Comparison of ENCODE assay signal across 8 mouse cellular contexts in genomic region chr11:35769188-35769745, GRCm38 (mm10). TPM values are rescaled to one million over a fixed set of nuclear protein-coding genes. Genes with fewer than 3 reads are reported as not detected.
DNase-seq lines count a peak whose midpoint lies in the region; ATAC-seq and TF ChIP-seq lines count a peak whose summit lies in the region.

Gene Pank3, plus strand, starts transcription at chr11:35769484.

- H3K9me3 ChIP-seq in CH12.LX (replicated peaks; ENCODE audit: low read length), result no peaks in the 10 kb centered on the region
- no peaks in the 10 kb centered on the region for H3K9me3 ChIP-seq in forebrain, embryonic 11.5 days (ENCODE audit: control insufficient read depth, low read length)
- H3K9me3 ChIP-seq in heart, embryonic 16.5 days (replicated peaks; ENCODE audit: control insufficient read depth, low read length), result no peaks in the 10 kb centered on the region
- H3K9me3 ChIP-seq in liver, embryonic 15.5 days (replicated peaks), result no peaks in the 10 kb centered on the region
- H3K9me3 ChIP-seq in neural tube, embryonic 12.5 days, result no peaks in the 10 kb centered on the region

- DNase-seq in CH12.LX (ENCODE audit: extremely low read depth), result peak; percentile 100
- peak; percentile 92 for DNase-seq in c-Kit-positive CD71-positive TER-119-negative erythroid progenitor cells, embryonic 14.5 days (ENCODE audit: low read depth)
- DNase-seq in forebrain, embryonic 11.5 days (ENCODE audit: low spot score), result peak; percentile 98
- peak; percentile 97 to 99 for DNase-seq in kidney, postnatal 36 days
- DNase-seq in telencephalon, adult 2 months (ENCODE audit: low read depth, low spot score), result peak; percentile 99

- peak within 1 kb of the TSS; percentile 75 for H3K27ac ChIP-seq in CH12.LX (ENCODE audit: insufficient read depth, low read depth)
- peak within 1 kb of the TSS; percentile 89 for H3K27ac ChIP-seq in forebrain, embryonic 11.5 days (ENCODE audit: low read depth, low read length)
- H3K27ac ChIP-seq in heart, embryonic 16.5 days (ENCODE audit: low read length), result peak within 1 kb of the TSS; percentile 85
- H3K27ac ChIP-seq in liver, embryonic 15.5 days (replicated peaks), result peak within 1 kb of the TSS; percentile 86
- H3K27ac ChIP-seq in neural tube, embryonic 12.5 days, result peak within 1 kb of the TSS; percentile 87

- H3K4me3 ChIP-seq in CH12.LX (replicated peaks in 1 of 3; ENCODE audit: low read depth in 2 of 3, low read length in 2 of 3, poor library complexity in 1 of 3), result peak within 1 kb of the TSS; percentile 68 to 100 (median 90)
- H3K4me3 ChIP-seq in forebrain, embryonic 11.5 days (ENCODE audit: low read depth, low read length), result peak within 1 kb of the TSS; percentile 67
- peak within 1 kb of the TSS; percentile 69 for H3K4me3 ChIP-seq in heart, embryonic 16.5 days (ENCODE audit: low read length)
- H3K4me3 ChIP-seq in liver, embryonic 15.5 days (replicated peaks), result peak within 1 kb of the TSS; percentile 84
- H3K4me3 ChIP-seq in neural tube, embryonic 12.5 days, result peak within 1 kb of the TSS; percentile 92

- H3K79me2 ChIP-seq in CH12.LX (replicated peaks; ENCODE audit: control insufficient read depth, extremely low read depth, insufficient read depth, poor library complexity, severe bottlenecking), result peaks cover 42% of the 10 kb centered on the region

- in situ Hi-C loops in CH12.LX (cut with MboI; ENCODE audit: low pct_ligation_motif_present, low pct_unique_long_range_greater_than_20kb, low sequenced_read_pairs), result no loop called here

- no peak for TF ChIP-seq RAD21 in CH12.LX (IDR thresholded peaks at IDR 0.05; ENCODE audit: low read depth, low read length)

- peak; percentile 91 for TF ChIP-seq POLR2A in CH12.LX (IDR thresholded peaks at IDR 0.05; ENCODE audit: low read depth, low read length)

- H3K4me2 ChIP-seq in CH12.LX (ENCODE audit: insufficient read depth, low read depth, poor library complexity, severe bottlenecking), result peak within 1 kb of the TSS; percentile 100; the same call in 1 of the 2 replicates
- peak within 1 kb of the TSS; percentile 88 for H3K4me2 ChIP-seq in forebrain, embryonic 11.5 days (ENCODE audit: low read depth, low read length, severe bottlenecking)
- peak within 1 kb of the TSS; percentile 77 for H3K4me2 ChIP-seq in heart, embryonic 16.5 days (ENCODE audit: low read depth, low read length)
- peak within 1 kb of the TSS; percentile 92 for H3K4me2 ChIP-seq in liver, embryonic 15.5 days
- peak within 1 kb of the TSS; percentile 61 for H3K4me2 ChIP-seq in neural tube, embryonic 12.5 days (replicated peaks)

- H3K4me1 ChIP-seq in CH12.LX (ENCODE audit: control insufficient read depth in 1 of 2, insufficient read depth in 2 of 2), result peaks cover 3 to 43% of the 10 kb centered on the region in 2 experiments; a peak in 3 of 4 replicates
- H3K4me1 ChIP-seq in forebrain, embryonic 11.5 days (replicated peaks; ENCODE audit: control insufficient read depth, insufficient read depth, low read length), result peaks cover 4% of the 10 kb centered on the region; the same call in 1 of the 2 replicates
- H3K4me1 ChIP-seq in heart, embryonic 16.5 days (ENCODE audit: control insufficient read depth, insufficient read depth, low read length), result peaks cover 13% of the 10 kb centered on the region
- peaks cover 34% of the 10 kb centered on the region for H3K4me1 ChIP-seq in liver, embryonic 15.5 days (replicated peaks)
- H3K4me1 ChIP-seq in neural tube, embryonic 12.5 days, result peaks cover 11% of the 10 kb centered on the region

- TF ChIP-seq CTCF in CH12.LX (conservative IDR thresholded peaks at IDR 0.05 in 1 of 2, IDR thresholded peaks at IDR 0.05 in 1 of 2; ENCODE audit: low read depth in 2 of 2, low read length in 2 of 2), result peak in 1 of 2 experiments; percentile 44; a peak in 2 of 4 replicates

- dilution Hi-C loops in CH12.LX (cut with MboI; ENCODE audit: extremely low pct_ligation_motif_present, extremely low pct_unique_long_range_greater_than_20kb, low sequenced_read_pairs), result no loop called here

- peaks cover 9% of the 10 kb centered on the region for H3K27me3 ChIP-seq in CH12.LX (replicated peaks)
- no peaks in the 10 kb centered on the region for H3K27me3 ChIP-seq in forebrain, embryonic 11.5 days (ENCODE audit: control insufficient read depth, insufficient read depth, low read length)
- H3K27me3 ChIP-seq in heart, embryonic 16.5 days (ENCODE audit: control insufficient read depth, insufficient read depth, low read length), result no peaks in the 10 kb centered on the region
- H3K27me3 ChIP-seq in liver, embryonic 15.5 days, result no peaks in the 10 kb centered on the region
- H3K27me3 ChIP-seq in neural tube, embryonic 12.5 days (replicated peaks), result no peaks in the 10 kb centered on the region

- no peak; the same call in 1 of the 2 replicates for TF ChIP-seq EP300 in CH12.LX (IDR thresholded peaks at IDR 0.05; ENCODE audit: low read length)

- peak; percentile 100 for ATAC-seq in forebrain, embryonic 11.5 days (replicated peaks; ENCODE audit: low FRiP score)
- ATAC-seq in heart, embryonic 16.5 days (replicated peaks; ENCODE audit: extremely low read depth, insufficient read depth, low FRiP score), result peak; percentile 99
- peak; percentile 98 for ATAC-seq in liver, embryonic 15.5 days (ENCODE audit: insufficient read depth)
- peak; percentile 100 for ATAC-seq in neural tube, embryonic 12.5 days (ENCODE audit: low FRiP score, low read depth)

- H3K9ac ChIP-seq in CH12.LX (ENCODE audit: insufficient read depth, low read depth), result peak within 1 kb of the TSS; percentile 93
- peak within 1 kb of the TSS; percentile 99 for H3K9ac ChIP-seq in forebrain, embryonic 11.5 days (ENCODE audit: low read length)
- H3K9ac ChIP-seq in heart, embryonic 16.5 days (ENCODE audit: low read length), result peak within 1 kb of the TSS; percentile 84
- peak within 1 kb of the TSS; percentile 84 for H3K9ac ChIP-seq in liver, embryonic 15.5 days
- H3K9ac ChIP-seq in neural tube, embryonic 12.5 days, result peak within 1 kb of the TSS; percentile 99

- peaks cover 0 to 9% of the 10 kb centered on the region in 2 experiments for H3K36me3 ChIP-seq in CH12.LX (replicated peaks in 1 of 2; ENCODE audit: control insufficient read depth in 1 of 2, insufficient read depth in 1 of 2, low read length in 1 of 2)
- H3K36me3 ChIP-seq in forebrain, embryonic 11.5 days (ENCODE audit: control insufficient read depth, insufficient read depth, low read length), result peaks cover 6% of the 10 kb centered on the region
- no peaks in the 10 kb centered on the region for H3K36me3 ChIP-seq in heart, embryonic 16.5 days (ENCODE audit: control insufficient read depth, insufficient read depth)
- no peaks in the 10 kb centered on the region; the same call in 1 of the 2 replicates for H3K36me3 ChIP-seq in liver, embryonic 15.5 days (replicated peaks)
- no peaks in the 10 kb centered on the region for H3K36me3 ChIP-seq in neural tube, embryonic 12.5 days

- WGBS in forebrain, embryonic 11.5 days, result 0% methylated on average over 50 of the region's 50 CpGs
- under 1% methylated on average over 44 of the region's 50 CpGs for WGBS in heart, embryonic 16.5 days
- under 1% methylated on average over 48 of the region's 50 CpGs for WGBS in liver, embryonic 15.5 days (ENCODE audit: insufficient replicate concordance)
- WGBS in neural tube, embryonic 12.5 days, result under 1% methylated on average over 48 of the region's 50 CpGs

TF ChIP-seq in CH12.LX, 34 proteins besides CTCF, POLR2A, EP300 and RAD21 (continues in another document):
- TF ChIP-seq NRF1 (IDR thresholded peaks at IDR 0.05; ENCODE audit: low read depth, low read length) (peak; percentile 74), POLR2AphosphoS2 (IDR thresholded peaks at IDR 0.05; ENCODE audit: low read depth, low read length) (peak; percentile 34; the same call in 1 of the 2 replicates), USF1 (IDR thresholded peaks at IDR 0.05; ENCODE audit: low read depth, low read length) (peak; percentile 96), KAT2A (IDR thresholded peaks at IDR 0.05; ENCODE audit: insufficient replicate concordance, low read length) (peak; percentile 94; the same call in 1 of the 2 replicates), ZMIZ1 (IDR thresholded peaks at IDR 0.05; ENCODE audit: low read depth, low read length) (peak; percentile 20; the same call in 1 of the 2 replicates), TBP (conservative IDR thresholded peaks at IDR 0.05; ENCODE audit: low read depth, low read length) (peak; percentile 93), SIN3A (IDR thresholded peaks at IDR 0.05; ENCODE audit: low read length) (no peak; the same call in 1 of the 2 replicates), GABPA (IDR thresholded peaks at IDR 0.05; ENCODE audit: insufficient replicate concordance, low read depth, low read length) (peak; percentile 60; the same call in 1 of the 2 replicates), MAX (IDR thresholded peaks at IDR 0.05; ENCODE audit: low read length) (peak; percentile 84), CHD2 (IDR thresholded peaks at IDR 0.05; ENCODE audit: low read length) (peak; percentile 23; the same call in 1 of the 2 replicates), JUN (IDR thresholded peaks at IDR 0.05; ENCODE audit: insufficient read depth, low read depth, low read length) (no peak), IRF4 (IDR thresholded peaks at IDR 0.05; ENCODE audit: low read depth, low read length) (peak; percentile 46), MEF2A (IDR thresholded peaks at IDR 0.05; ENCODE audit: borderline replicate concordance, low read depth, low read length) (peak; percentile 83), ELF1 (IDR thresholded peaks at IDR 0.05; ENCODE audit: low read depth, low read length) (peak; percentile 95), HCFC1 (IDR thresholded peaks at IDR 0.05; ENCODE audit: low read depth, low read length) (peak; percentile 96), CHD1 (IDR thresholded peaks at IDR 0.05; ENCODE audit: low read depth, low read length) (no peak), TCF12 (IDR thresholded peaks at IDR 0.05; ENCODE audit: low read depth, low read length) (peak; percentile 90), USF2 (conservative IDR thresholded peaks at IDR 0.05; ENCODE audit: low read depth, low read length) (peak; percentile 83), SMC3 (IDR thresholded peaks at IDR 0.05; ENCODE audit: low read depth, low read length) (no peak), MAZ (IDR thresholded peaks at IDR 0.05; ENCODE audit: low read depth, low read length) (peak; percentile 82; the same call in 1 of the 2 replicates), MAFK (IDR thresholded peaks at IDR 0.05; ENCODE audit: insufficient replicate concordance, low read length) (no peak), NELFE (IDR thresholded peaks at IDR 0.05; ENCODE audit: low read depth, low read length) (peak; percentile 79)

RNA-seq across cellular contexts. Expression of gene Pank3, which starts in this region (rescaled TPM):
- total RNA-seq in CH12.LX (2012; rRNA removed), result 18.2 and 22.7 TPM in 2 replicates
- 36.4 and 40.2 TPM in 2 replicates for total RNA-seq in CH12.LX (2014; rRNA removed)
- polyA plus RNA-seq in CH12.LX (2012; ENCODE audit: insufficient read length, low read depth), result 19.6 and 22.5 TPM in 2 replicates
- polyA plus RNA-seq in forebrain, embryonic 11.5 days (2014; fragmentation: Nextera tagmentation; extraction: Ambion mirVana), result 25.5 and 29.2 TPM in 2 replicates
- polyA plus RNA-seq in heart, embryonic 16.5 days (2015; fragmentation: Nextera tagmentation; extraction: Ambion mirVana), result 8.3 and 9.2 TPM in 2 replicates
- 4.5 and 4.6 TPM in 2 replicates for polyA plus RNA-seq in liver, embryonic 15.5 days (2015; fragmentation: Nextera tagmentation; extraction: Ambion mirVana)
- 27.5 and 28.7 TPM in 2 replicates for polyA plus RNA-seq in neural tube, embryonic 12.5 days (2016; fragmentation: Nextera tagmentation; extraction: Ambion mirVana)

Comparison
In these comparisons a context has a peak if more than half of its experiments do, and no peak if none do; other contexts are left out.
1. Peak in every context shown above with its lines: DNase-seq, ATAC-seq, H3K4me3 ChIP-seq and H3K27ac ChIP-seq.